Mouse (Mus musculus) megakaryocyte, embryonic 14.5 days (primary cell): ENCODE measurements around the gene Tbc1d2b.

Experiments used
- FLI1 ChIP-seq: IDR thresholded peaks from 2 replicates; pipeline ENCODE4 v1.6.1; 2012; ENCODE audit warnings: low read length, inconsistent platforms, mixed read lengths
- GATA1 ChIP-seq: IDR thresholded peaks from 3 replicates; pipeline ENCODE4 v1.6.1; 2012; ENCODE audit warnings: mixed read lengths, low read length, inconsistent platforms, borderline replicate concordance

DNA sequence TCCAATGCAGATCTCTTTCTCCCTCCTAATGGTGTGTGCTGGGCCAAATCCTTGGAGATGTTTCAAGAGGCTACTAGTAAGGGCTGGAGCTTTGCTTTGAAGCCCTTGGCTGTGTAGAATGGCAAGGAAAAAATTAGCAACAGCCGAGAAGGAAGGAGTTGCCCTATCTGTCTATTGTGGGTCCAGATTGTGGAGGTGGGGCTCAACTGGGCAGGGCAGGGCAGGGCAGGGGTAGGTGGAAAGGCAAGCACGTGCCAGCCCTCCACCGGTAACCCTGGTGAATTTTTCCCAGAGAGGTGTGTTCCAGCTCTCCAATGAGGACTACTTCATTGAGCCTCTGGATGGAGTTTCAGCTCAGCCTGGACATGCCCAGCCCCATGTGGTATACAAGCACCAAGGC is 97.3 kb downstream of the Tbc1d2b start:
- TF ChIP-seq GATA1 (no peak), FLI1 (no peak)
